Mouse (Mus musculus) small intestine, adult 2 months (tissue): ENCODE data around the gene Gm33543.

Experiments
- CTCF ChIP-seq: fragments of 200-500 bp; IDR thresholded peaks from 2 replicates; pipeline ENCODE4 v1.5.1; 2012; ENCODE audit warnings: low read depth, mild to moderate bottlenecking, control low read depth, inconsistent platforms, low read length, moderate library complexity, mixed read lengths; ENCODE audit not compliant: insufficient replicate concordance, insufficient read length; ENCODE audit errors: extremely low read depth
- POLR2A ChIP-seq: fragments of 200-500 bp; IDR thresholded peaks from 2 replicates; pipeline ENCODE4 v1.6.1; 2012; ENCODE audit warnings: low read depth, mild to moderate bottlenecking, control low read depth, inconsistent platforms, low read length, moderate library complexity

GRCm38 (mm10) chr10:95811869-95812268 lies 30.9 kb downstream of the Gm33543 start:
- no peak for TF ChIP-seq CTCF
- no peak for TF ChIP-seq POLR2A
